Mouse (Mus musculus) CD4-positive naive resting alpha-beta T cell, adult 57 days (primary cell): ENCODE results near the gene Gm20931. TPM values are rescaled to one million over a fixed set of nuclear protein-coding genes. Genes with fewer than 3 reads are reported as not detected.

Source experiments
- total RNA-seq: library from RNA; stranded (reverse); gene quantifications from one replicate; pipeline ENCODE4 v1.2.4, GENCODE M21; 2023

The Gm20931 gene
- not detected for total RNA-seq

DNA sequence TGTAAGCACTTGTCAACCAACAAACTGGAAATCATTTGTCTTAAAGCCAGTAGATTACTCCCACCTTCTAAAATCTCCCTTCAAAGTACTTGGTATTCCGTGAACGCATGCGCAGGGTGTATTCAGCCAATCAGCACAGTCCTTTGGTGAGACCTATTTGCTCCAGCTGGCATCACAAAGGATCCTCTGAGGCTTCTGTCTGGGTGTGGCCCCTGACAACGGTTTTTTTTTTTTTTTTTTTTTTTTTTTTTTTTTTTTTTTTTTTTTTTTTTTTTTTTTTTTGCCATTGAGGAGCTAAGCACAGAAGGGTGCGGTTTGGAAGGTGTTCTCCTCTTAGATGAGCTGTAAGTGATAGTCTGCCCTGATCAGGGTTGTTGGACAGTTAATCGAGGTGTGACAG is at the start of gene Gm20931:
Gene Gm20931 (plus strand): TSS at position 301 of the 400 bp plus-strand sequence.

